Mouse (Mus musculus) T-helper 1 cell (primary cell): ENCODE measurements around the gene Clstn2.

Experiments used
- in situ Hi-C: fragments of 300-600 bp; cut with MboI, MseI; formaldehyde crosslinking; loops from one replicate; pipeline ENCODE4 v1.15.1; 2025; ENCODE audit warnings: high pct_unique_total_duplicates

Clstn2 gene

GRCm38 (mm10) chr9:97570881-97571280 lies 462.1 kb downstream of the Clstn2 start:
- in situ Hi-C loops: no loop called here

- in situ Hi-C loops: no loop called here
Measured at GRCm38 (mm10) chr9:97563121-97563520, 469.9 kb downstream of the Clstn2 start.

- in situ Hi-C loops: loop anchor here (25.0 kb wide), 1 partner anchor 943 kb away; the partner anchor contains the start of gene Rbp2
Measured at GRCm38 (mm10) chr9:97544359-97544758, 488.6 kb downstream of the Clstn2 start.

DNA sequence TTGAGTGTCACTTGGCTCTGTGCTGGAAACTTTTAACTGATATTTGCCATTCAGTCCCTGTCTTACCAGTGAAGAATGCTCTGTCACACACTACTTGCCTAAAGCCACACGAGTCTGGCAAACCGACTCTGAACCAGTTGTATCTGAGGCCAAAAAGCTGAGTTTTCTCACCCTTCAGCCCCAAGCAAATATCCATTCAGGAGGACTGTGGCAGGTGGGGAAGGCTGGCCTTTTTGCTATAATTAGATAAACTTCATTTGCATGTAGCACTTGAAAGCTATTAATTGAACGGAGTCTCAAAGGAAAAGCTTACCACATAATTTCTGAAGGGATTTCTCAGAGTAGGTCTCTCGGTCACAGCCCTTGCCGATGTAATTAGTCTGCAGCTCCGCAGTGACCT lies 491.6 kb downstream of the Clstn2 start:
- in situ Hi-C loops: loop anchor here (25.0 kb wide), 1 partner anchor 946 kb away; the partner anchor contains the start of gene Rbp2

- in situ Hi-C loops: loop anchor here (25.0 kb wide), 1 partner anchor 949 kb away; the partner anchor contains the start of gene Rbp2
Measured at GRCm38 (mm10) chr9:97538075-97538779, 494.8 kb downstream of the Clstn2 start.

DNA sequence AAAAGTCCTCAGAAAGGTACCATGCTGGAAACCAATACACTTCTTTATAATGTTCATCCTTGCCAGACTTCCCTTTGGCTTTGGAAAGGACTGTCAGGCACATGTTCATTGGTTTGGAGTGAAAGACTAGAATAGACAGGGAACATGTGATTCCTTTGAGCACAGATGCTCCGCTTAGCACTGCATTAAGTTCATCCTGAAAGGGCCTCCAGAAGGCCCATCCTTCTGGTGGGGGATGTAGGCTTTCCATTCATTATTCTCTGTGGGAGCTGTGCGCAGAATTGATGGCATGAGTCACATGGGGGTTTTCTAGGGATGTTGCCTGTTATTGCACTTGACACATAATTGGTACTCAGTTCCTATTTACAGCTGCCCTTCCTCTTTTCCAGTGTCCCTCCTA lies 498.8 kb downstream of the Clstn2 start:
- in situ Hi-C loops: loop anchor here (25.0 kb wide), 1 partner anchor 953 kb away; the partner anchor contains the start of gene Rbp2

DNA sequence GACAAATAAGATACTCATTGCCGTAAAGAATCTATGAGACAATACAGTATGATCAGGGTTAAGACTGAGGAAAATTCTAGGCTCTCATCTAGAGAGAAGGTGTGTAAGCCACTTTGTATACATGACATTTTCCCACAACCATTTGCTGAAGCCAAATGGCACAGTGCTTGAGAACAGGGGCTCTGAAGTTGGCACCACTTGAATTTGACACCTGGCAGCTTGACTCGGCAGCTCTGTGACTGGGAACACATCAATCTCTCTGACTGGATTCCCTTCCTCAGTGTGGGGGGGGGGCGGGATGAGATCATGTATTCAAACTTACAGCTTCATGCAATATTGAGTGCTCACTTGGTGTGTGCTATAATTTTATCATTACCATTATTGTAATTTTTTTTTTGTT lies 499.7 kb downstream of the Clstn2 start:
- in situ Hi-C loops: loop anchor here (25.0 kb wide), 1 partner anchor 954 kb away; the partner anchor contains the start of gene Rbp2

DNA sequence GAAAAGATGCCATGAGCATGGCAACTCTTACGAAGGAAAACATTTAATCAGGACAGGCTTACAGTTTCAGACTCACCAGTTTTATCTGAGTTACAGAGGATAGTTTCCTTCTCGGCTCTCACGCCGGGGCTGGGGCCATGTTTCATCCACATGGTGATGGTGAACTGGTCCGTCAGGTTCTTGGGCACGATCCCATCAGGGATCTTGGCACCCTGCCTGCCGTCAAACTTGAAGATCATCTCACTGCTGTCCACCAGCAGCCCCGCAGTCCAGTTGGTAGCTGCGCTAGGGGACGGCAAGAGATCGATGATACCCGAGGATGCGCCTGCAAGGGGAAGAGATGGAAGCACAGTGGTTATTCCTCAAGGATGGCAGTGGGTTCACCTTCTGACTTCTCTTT lies 500.4 kb downstream of the Clstn2 start:
- in situ Hi-C loops: loop anchor here (25.0 kb wide), 1 partner anchor 955 kb away; the partner anchor contains the start of gene Rbp2

GRCm38 (mm10) chr9:97527926-97528325 lies 505.1 kb downstream of the Clstn2 start:
- in situ Hi-C loops: loop anchor here (25.0 kb wide), 1 partner anchor 959 kb away; the partner anchor contains the start of gene Rbp2

- in situ Hi-C loops: loop anchor here (25.0 kb wide), 1 partner anchor 960 kb away; the partner anchor contains the start of gene Rbp2
Measured at GRCm38 (mm10) chr9:97527276-97527675, 505.7 kb downstream of the Clstn2 start.

DNA sequence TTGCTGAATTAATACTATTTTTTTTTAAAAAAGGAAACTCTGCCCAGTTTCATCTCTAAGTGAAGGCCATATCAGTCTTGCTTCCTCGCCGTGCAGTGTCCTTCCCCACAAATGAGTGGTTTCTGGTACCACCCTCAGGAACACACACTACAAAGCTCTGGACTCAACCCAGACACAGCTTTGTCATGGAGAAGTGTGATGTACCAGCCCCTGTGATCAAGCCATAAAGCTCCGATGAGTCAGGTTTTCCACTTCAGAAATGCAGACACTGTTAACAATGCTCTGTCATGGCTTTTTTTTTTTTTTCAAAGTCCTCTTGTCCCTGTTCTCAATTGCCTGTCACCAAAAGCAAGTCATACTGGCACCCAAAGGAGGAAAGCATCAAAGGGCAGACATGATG lies 507.4 kb downstream of the Clstn2 start:
- in situ Hi-C loops: loop anchor here (25.0 kb wide), 1 partner anchor 962 kb away; the partner anchor contains the start of gene Rbp2

DNA sequence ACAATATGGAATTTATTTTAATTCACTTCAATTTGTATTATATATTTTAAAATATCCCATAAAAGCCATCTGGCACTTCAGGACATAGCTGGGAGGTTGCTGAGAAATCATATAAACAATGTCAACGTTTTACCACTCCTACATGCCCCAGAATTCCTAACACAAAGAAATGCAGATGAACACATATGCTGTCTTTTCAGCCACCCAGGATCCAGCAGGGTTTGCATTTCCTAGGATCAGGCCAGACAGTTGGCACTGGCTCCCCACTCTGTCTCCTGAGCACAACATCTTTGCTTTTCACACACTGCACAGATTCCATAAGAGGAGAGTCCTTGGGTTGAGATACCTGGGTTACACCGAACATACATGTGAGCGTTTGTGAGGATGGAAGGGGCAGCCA lies 508.1 kb downstream of the Clstn2 start:
- in situ Hi-C loops: loop anchor here (25.0 kb wide), 1 partner anchor 962 kb away; the partner anchor contains the start of gene Rbp2

- in situ Hi-C loops: no loop called here
Measured at GRCm38 (mm10) chr9:97520771-97521170, 512.2 kb downstream of the Clstn2 start.

GRCm38 (mm10) chr9:97517006-97517405 lies 516.0 kb downstream of the Clstn2 start:
- in situ Hi-C loops: no loop called here

- in situ Hi-C loops: no loop called here
Measured at GRCm38 (mm10) chr9:97514639-97515038, 518.3 kb downstream of the Clstn2 start.

DNA sequence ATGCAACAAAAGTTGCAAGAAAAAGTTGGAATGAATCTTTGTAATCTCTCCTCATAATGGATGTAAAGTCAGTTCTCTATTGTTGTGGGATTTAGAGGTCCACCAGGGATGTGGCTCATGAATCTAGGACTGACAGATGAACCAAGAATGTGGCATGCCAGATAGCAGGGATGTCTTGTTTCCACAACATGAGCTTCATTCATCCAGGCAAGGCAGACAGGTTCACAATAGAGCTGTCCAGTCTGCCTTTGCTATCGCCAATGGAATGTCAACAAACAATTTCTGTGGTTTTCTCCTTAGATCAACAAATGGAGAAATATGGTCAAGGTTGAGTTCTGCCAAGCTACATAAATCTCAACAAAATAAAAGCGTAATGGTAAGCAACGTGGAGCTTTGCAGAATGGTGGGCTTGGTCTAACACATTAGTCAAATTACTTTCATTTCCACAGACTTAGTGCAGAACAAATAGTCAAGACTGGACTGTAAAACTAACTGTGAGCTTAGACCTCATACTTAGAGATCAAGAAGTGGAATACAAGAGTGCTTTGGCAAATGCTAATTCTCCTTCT lies 520.6 kb downstream of the Clstn2 start:
- in situ Hi-C loops: no loop called here

DNA sequence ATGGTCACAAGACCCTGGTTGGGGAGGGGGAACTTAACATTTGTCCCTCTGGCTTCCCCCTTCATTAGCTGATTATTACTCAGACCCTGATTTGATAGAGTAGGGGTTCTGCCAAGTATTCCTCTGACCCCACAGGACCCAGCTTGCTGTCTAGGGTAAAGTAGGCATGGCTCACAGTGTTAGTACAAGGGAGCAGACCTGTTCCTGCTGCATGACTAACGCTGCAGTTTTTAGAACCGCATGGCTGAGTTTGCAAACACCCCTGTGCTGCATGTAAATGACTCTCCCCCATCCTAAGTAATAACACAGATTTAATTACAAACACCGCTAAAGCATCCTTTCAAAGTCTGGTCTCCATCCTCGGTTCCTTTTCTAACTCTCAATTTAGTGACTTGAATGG lies 531.6 kb downstream of the Clstn2 start:
- in situ Hi-C loops: no loop called here

DNA sequence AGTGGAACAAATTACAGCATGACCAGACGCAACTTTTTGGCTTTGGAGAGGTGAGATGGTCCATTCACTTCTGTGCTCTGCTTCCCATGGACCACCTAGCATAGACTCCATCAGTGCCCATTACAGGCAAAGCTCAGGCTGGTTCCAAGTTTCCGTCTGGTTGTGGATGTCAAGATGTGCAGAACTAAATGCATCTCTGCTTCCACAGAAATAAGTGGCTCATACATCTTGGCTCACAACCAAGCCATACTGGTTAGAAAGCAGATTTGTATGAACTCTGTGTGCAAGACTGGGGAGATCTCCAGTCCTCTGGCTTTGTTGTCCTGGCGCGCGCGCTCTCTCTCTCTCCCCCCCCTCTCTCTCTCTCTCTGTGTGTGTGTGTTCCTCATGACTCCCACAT lies 537.9 kb downstream of the Clstn2 start:
- in situ Hi-C loops: no loop called here

DNA sequence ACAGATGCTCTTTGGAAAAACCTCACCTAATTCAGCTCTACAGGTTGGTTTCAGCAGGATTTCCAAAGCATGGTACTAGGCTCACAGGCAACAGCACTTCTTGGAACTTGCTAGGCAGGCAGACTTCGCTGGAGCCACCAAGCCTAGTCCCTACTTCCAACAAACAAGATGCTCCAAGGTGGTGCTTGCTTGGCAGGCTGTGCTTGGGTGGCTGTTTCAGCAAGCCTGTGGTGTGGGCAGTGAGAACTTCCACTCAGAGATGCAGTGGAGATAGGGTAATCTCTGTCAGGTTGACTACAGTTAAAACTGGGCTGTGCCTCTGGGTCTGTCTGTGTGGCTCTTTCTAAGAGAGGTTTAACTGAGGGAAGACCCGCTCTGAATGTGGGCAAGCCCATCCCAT lies 541.4 kb downstream of the Clstn2 start:
- in situ Hi-C loops: no loop called here

GRCm38 (mm10) chr9:97490591-97491176 lies 542.3 kb downstream of the Clstn2 start:
- in situ Hi-C loops: no loop called here

- in situ Hi-C loops: no loop called here
Measured at GRCm38 (mm10) chr9:97486826-97487225, 546.2 kb downstream of the Clstn2 start.

DNA sequence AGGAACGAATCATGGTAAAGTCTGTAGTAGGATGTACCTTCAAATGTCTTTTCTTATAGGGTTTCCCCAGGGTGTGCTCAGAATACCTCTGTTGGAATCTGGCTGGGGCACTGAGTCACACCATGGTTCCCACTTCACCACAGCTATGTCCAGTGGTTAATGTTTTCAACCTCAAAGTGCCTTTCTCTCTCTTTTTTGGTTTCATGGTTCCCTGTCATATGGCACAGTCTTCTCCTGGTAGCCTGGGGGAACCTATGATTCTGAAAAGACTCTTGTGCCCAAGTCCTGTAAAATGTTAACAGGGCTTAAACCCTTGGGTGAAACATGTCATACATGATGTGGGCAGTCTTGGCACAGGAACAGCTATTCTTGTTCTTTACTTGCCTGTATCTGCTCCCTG lies 551.8 kb downstream of the Clstn2 start:
- in situ Hi-C loops: no loop called here
